Mouse (Mus musculus): Measurements from ENCODE around the gene Rgs7bp. TPM values are rescaled to one million over a fixed set of nuclear protein-coding genes. Genes with fewer than 3 reads are reported as not detected.

The Rgs7bp gene
- total and polyA plus RNA-seq, 2 experiments from 2014 or later = 7.8 to 13.5 TPM

- DNase-seq = no peak
- WGBS = 97% methylated on average over 8 of the region's 8 CpGs
- no peaks in the 10 kb centered on the region for H3K9me3 ChIP-seq (ENCODE audit: low read length)
Observed at GRCm38 (mm10) chr13:104940483-104940882, 114.2 kb downstream of the Rgs7bp start.

GRCm38 (mm10) chr13:104939856-104940255 lies 114.9 kb downstream of the Rgs7bp start:
- DNase-seq = peak; percentile 86
- no peaks in the 10 kb centered on the region for H3K36me3 ChIP-seq (ENCODE audit: insufficient read depth)
- H3K4me1 ChIP-seq (ENCODE audit: insufficient read depth) = peaks cover 4% of the 10 kb centered on the region; the same call in 1 of the 2 replicates
- H3K4me3 ChIP-seq (ENCODE audit: low read depth, low read length) = no peak overlapping the region
- WGBS = 3% methylated on average over 4 of the region's 4 CpGs
- peak; percentile 90 for TF ChIP-seq CTCF (IDR thresholded peaks at IDR 0.05; ENCODE audit: low read depth)
- no peak overlapping the region for H3K4me2 ChIP-seq (ENCODE audit: low read depth)
- H3K27me3 ChIP-seq (ENCODE audit: insufficient read depth, low read length) = no peaks in the 10 kb centered on the region
- no peaks in the 10 kb centered on the region for H3K9me3 ChIP-seq (ENCODE audit: low read length)
- H3K9ac ChIP-seq = no peak overlapping the region
- ATAC-seq = no peak
- no peak overlapping the region for H3K27ac ChIP-seq (ENCODE audit: low read depth, low read length)

More at GRCm38 (mm10) chr13:104940483-104940882, 114.2 kb downstream of the Rgs7bp start:
- no peaks in the 10 kb centered on the region for H3K27me3 ChIP-seq (ENCODE audit: insufficient read depth, low read length)
- no peak for TF ChIP-seq CTCF (IDR thresholded peaks at IDR 0.05; ENCODE audit: low read depth)
- no peak overlapping the region for H3K4me2 ChIP-seq (ENCODE audit: low read depth)
- H3K36me3 ChIP-seq (ENCODE audit: insufficient read depth) = no peaks in the 10 kb centered on the region
- H3K4me1 ChIP-seq (ENCODE audit: insufficient read depth) = peaks cover 4% of the 10 kb centered on the region; the same call in 1 of the 2 replicates
- H3K9ac ChIP-seq = no peak overlapping the region
- H3K4me3 ChIP-seq (ENCODE audit: low read depth, low read length) = no peak overlapping the region
- ATAC-seq = no peak
- no peak overlapping the region for H3K27ac ChIP-seq (ENCODE audit: low read depth, low read length)

DNA sequence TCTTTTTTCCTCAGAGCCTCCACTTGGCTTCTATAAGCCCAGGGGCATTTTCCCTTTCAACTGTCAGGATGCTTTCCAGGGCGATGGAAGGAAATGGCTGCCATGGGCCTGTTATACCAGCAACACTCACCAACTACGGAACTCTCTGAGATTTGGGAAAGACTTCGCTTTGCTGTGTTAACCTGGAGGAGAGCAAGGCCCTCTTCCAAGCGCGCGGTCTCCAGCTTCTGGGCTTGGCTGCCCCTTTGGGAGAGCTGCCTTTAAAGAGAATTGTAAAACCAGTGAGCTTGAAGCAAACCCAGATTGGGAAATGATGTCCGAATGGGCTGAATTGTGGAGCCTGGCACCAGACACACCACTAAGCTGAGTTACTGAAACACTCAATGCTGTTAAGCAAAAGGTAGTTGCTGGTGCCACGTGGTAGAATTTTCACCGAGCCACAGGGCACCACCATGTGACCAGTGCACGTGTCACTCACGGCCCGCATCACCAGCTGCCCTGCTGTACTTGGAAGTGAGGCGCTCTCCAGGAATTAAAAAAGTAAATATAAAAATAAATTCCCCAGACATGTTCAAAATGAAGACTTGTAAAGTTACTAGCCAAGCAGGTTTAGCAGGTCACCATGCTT lies 115.7 kb downstream of the Rgs7bp start:
- Histone ChIP-seq H3K27ac (ENCODE audit: low read depth, low read length) (no peak overlapping the region), H3K27me3 (ENCODE audit: insufficient read depth, low read length) (no peaks in the 10 kb centered on the region), H3K9me3 (ENCODE audit: low read length) (no peaks in the 10 kb centered on the region), H3K4me1 (ENCODE audit: insufficient read depth) (peaks cover 4% of the 10 kb centered on the region; the same call in 1 of the 2 replicates), H3K4me3 (ENCODE audit: low read depth, low read length) (no peak overlapping the region), H3K9ac (no peak overlapping the region), H3K4me2 (ENCODE audit: low read depth) (no peak overlapping the region), H3K36me3 (ENCODE audit: insufficient read depth) (no peaks in the 10 kb centered on the region)
- WGBS = 66% methylated on average over 13 of the region's 13 CpGs
- no peak for TF ChIP-seq CTCF (IDR thresholded peaks at IDR 0.05; ENCODE audit: low read depth)
- ATAC-seq (no peak; the same call in 1 of the 2 replicates), DNase-seq (no peak)

GRCm38 (mm10) chr13:104937759-104938158 lies 117.0 kb downstream of the Rgs7bp start:
- H3K36me3 ChIP-seq (ENCODE audit: insufficient read depth) = no peaks in the 10 kb centered on the region
- no peak overlapping the region for H3K27ac ChIP-seq (ENCODE audit: low read depth, low read length)
- no peaks in the 10 kb centered on the region for H3K9me3 ChIP-seq (ENCODE audit: low read length)
- no peak for DNase-seq
- H3K4me1 ChIP-seq (ENCODE audit: insufficient read depth) = peaks cover 4% of the 10 kb centered on the region; the same call in 1 of the 2 replicates
- peak overlapping the region; percentile 22 for H3K4me3 ChIP-seq (ENCODE audit: low read depth, low read length)
- no peak for TF ChIP-seq CTCF (IDR thresholded peaks at IDR 0.05; ENCODE audit: low read depth)
- no peak for ATAC-seq
- WGBS = 12% methylated on average over 6 of the region's 6 CpGs
- peak overlapping the region; percentile 33; the same call in 1 of the 2 replicates for H3K9ac ChIP-seq
- no peaks in the 10 kb centered on the region for H3K27me3 ChIP-seq (ENCODE audit: insufficient read depth, low read length)
- H3K4me2 ChIP-seq (ENCODE audit: low read depth) = peak overlapping the region; percentile 45

DNA sequence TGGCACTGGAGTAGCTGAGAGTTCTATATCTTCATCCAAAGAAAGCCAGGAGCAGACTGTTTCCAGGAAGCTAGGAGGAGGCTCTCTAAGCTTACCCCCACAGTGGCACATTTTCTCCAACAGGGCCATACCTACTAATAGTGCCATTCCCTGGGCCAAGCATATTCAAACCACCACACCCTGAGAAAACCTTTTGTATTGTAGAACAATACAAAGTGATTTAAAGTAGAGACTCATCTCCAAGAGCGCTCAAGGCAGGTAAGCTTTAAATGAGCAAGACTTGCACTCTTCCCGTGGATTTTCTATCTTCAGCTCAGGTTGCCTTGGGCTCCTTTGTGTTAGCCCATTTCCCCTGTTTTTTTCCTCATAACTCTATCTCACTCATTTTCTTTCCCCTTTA lies 118.1 kb downstream of the Rgs7bp start:
- Histone ChIP-seq H3K9ac (no peak overlapping the region), H3K36me3 (ENCODE audit: insufficient read depth) (no peaks in the 10 kb centered on the region), H3K9me3 (ENCODE audit: low read length) (no peaks in the 10 kb centered on the region), H3K4me3 (ENCODE audit: low read depth, low read length) (no peak overlapping the region), H3K27ac (ENCODE audit: low read depth, low read length) (no peak overlapping the region), H3K27me3 (ENCODE audit: insufficient read depth, low read length) (no peaks in the 10 kb centered on the region), H3K4me1 (ENCODE audit: insufficient read depth) (peaks cover 4% of the 10 kb centered on the region; the same call in 1 of the 2 replicates), H3K4me2 (ENCODE audit: low read depth) (peak overlapping the region; percentile 45; the same call in 1 of the 2 replicates)
- TF ChIP-seq CTCF (IDR thresholded peaks at IDR 0.05; ENCODE audit: low read depth) = no peak
- no peak for ATAC-seq
- DNase-seq = no peak
- 59% methylated on average over 2 of the region's 2 CpGs for WGBS

DNA sequence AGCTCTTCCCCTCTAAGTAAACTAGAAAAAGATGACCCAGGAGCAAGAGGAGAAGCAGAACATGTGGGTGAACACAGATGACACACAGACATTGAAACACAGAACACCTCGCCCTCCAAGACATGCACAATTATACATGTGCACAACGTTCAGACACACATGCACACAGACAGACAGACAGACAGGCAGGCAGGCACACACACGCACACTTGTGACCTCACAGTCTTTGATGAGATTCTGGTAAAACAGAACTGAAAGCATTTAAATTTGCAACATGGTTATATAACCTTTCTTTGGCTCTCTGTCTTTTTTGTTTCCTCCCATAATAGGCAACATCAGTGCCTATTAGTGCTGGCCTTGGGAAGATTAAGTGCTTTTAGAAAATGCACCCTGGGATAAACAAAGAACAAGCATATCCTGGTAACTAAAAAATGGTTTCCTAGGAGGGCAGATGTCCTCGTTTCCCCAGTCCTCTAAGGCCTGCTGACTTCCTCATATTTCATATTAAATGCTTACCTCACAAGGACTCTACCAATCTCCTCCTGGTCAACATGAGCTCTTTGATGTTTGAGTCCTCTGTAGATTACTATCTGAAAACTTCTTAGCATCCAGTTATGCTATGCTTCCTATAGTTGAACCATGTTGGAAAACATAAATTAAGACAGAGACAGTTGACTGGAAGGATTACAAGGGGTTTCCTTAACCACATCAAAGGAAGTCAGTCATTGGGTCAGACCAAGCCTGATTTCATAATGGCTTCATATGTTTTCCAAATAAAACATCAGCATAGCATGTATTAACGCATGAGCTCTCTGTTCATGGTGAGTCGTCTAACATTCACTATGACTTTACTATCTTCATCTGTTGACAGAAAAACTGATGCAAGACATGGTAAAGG lies 122.8 kb downstream of the Rgs7bp start:
- Histone ChIP-seq H3K9ac (no peak overlapping the region), H3K27ac (ENCODE audit: low read depth, low read length) (no peak overlapping the region), H3K9me3 (ENCODE audit: low read length) (no peaks in the 10 kb centered on the region), H3K36me3 (ENCODE audit: insufficient read depth) (no peaks in the 10 kb centered on the region), H3K4me1 (ENCODE audit: insufficient read depth) (peaks cover under 1% of the 10 kb centered on the region; the same call in 1 of the 2 replicates), H3K27me3 (ENCODE audit: insufficient read depth, low read length) (no peaks in the 10 kb centered on the region), H3K4me3 (ENCODE audit: low read depth, low read length) (no peak overlapping the region), H3K4me2 (ENCODE audit: low read depth) (no peak overlapping the region)
- 75% methylated on average over 6 of the region's 6 CpGs for WGBS
- ATAC-seq (no peak), DNase-seq (no peak)
- no peak for TF ChIP-seq CTCF (IDR thresholded peaks at IDR 0.05; ENCODE audit: low read depth)

- H3K27me3 ChIP-seq (ENCODE audit: insufficient read depth, low read length) = no peaks in the 10 kb centered on the region
- no peak overlapping the region for H3K4me3 ChIP-seq (ENCODE audit: low read depth, low read length)
- no peak overlapping the region for H3K27ac ChIP-seq (ENCODE audit: low read depth, low read length)
- H3K9ac ChIP-seq = no peak overlapping the region
- ATAC-seq = no peak
- no peak for TF ChIP-seq CTCF (IDR thresholded peaks at IDR 0.05; ENCODE audit: low read depth)
- 73% methylated on average over 3 of the region's 3 CpGs for WGBS
- H3K36me3 ChIP-seq (ENCODE audit: insufficient read depth) = no peaks in the 10 kb centered on the region
- DNase-seq = no peak
- no peak overlapping the region for H3K4me2 ChIP-seq (ENCODE audit: low read depth)
- no peaks in the 10 kb centered on the region for H3K9me3 ChIP-seq (ENCODE audit: low read length)
- H3K4me1 ChIP-seq (ENCODE audit: insufficient read depth) = no peaks in the 10 kb centered on the region
Observed at GRCm38 (mm10) chr13:104930814-104931213, 123.9 kb downstream of the Rgs7bp start.

Measured in forebrain, postnatal 0 days (tissue).